Mouse (Mus musculus) kidney, adult 11 months (tissue): ENCODE data around the gene Prrg2.

Experiments used
- DNase-seq: peaks from one replicate; pipeline ENCODE4 v3.0.0; 2022

The Prrg2 gene

GRCm38 (mm10) chr7:45005321-45005992 is 57.0 kb downstream of the Prrg2 start:
- DNase-seq = no peak

- DNase-seq = no peak
Measured at GRCm38 (mm10) chr7:45004546-45004945, 57.9 kb downstream of the Prrg2 start.
